Mouse (Mus musculus): ENCODE data around the gene C130060K24Rik. TPM values are rescaled to one million over a fixed set of nuclear protein-coding genes. Genes with fewer than 3 reads are reported as not detected.

The C130060K24Rik gene
- total RNA-seq (2021): not detected
- long read RNA-seq, experiment 1: 0 reads
- long read RNA-seq, experiment 2: 0 reads

DNA sequence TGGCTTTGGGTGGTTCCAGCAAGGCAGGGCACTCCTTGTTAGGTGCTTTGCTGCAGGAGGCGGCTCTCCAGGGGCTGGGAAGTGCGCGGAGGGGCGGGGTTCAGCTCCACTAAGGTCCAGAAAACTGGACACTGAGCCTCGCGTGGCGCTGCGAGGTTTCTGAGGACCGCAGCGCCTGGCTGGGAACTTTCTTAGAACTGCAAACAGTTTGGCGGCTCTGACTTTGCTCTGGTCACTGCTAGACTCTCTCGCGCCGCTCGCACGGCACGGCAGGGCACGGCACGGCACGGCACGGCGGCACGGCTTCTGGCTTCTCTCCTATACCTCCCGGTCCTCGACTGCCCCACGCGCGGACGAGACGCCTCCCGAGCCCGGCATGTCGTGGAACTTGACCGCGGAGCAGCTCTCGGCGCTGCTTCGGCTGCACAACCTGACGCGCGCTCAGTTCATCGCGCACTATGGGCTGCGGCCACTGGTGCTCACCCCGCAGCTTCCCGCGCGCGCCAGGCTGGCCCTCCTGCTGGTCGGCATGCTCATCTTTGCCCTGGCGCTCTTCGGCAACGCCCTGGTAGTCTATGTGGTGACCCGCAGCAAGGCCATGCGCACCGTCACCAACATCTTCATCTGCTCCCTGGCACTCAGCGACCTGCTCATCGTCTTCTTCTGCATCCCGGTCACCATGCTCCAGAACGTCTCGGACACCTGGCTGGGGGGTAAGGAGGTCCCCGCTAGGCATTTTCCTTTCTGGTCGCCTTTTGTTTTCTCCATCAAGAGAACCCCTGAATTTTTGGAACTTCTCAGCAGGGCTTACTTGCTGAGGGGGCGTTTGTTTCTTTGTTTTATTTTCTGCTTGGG lies at the start of gene C130060K24Rik:
TSS of gene C130060K24Rik (plus strand) at position 188 of the 855 bp plus-strand sequence.
- no peak for DNase-seq (ENCODE audit: low spot score)

DNA sequence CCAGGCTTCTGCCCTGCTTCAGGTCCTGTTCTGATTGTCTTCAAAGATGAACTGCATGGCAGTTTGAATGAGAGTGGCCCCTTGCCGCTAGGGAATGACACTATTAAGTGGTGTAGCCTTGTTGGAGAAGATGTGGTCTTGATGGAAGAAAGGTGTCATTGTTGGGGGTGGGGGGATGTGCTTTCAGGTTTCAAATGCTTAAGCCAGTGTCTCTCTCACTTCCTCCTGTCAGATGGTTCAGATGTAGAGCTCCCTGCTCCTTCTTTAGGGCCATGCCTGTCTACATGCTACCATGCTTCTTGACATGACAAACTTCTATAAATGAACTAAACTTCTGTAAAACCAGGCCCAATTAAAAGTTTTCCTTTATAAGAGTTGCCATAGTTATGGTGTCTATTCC lies 46.7 kb upstream of the C130060K24Rik start:
- no peak for DNase-seq (ENCODE audit: low spot score)

DNA sequence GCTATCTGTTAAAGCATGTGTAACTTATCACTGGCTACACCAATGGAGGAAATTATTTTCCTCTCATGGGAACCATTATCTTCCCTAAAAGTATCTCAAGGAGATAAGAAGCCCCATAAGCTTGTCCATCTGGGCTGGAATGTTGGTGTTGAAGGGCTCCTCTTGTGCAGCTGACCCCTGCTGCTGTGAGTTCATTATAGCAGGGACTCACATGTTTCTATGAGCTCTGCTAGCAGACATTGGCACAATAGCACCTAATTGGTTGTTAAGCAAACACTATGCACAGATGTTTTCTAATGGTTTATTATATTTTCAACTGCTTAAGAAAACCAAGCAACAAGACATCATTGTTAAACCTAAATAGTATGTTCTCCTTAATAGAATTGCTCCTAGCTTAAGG lies 41.5 kb upstream of the C130060K24Rik start:
- DNase-seq (ENCODE audit: low spot score): no peak

DNA sequence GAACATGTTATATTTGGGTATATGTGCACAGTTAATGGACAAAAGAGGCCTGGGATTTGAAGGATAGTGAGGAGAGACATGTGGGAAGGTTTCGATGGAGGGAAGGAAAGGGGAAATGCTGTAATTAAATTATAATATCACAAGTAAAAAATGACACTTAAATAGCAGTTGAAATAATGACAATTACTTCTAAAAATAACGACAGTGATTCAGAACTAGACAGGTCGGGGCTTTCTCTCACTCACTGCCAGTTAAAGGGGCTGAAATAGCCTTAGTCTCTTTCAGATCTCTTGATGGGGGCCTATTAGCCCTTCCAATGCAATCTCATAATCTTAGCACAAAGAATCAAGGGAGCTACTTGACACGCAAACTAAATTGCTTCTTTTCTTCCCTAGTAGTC lies 39.5 kb upstream of the C130060K24Rik start:
- no peak for DNase-seq (ENCODE audit: low spot score)

DNA sequence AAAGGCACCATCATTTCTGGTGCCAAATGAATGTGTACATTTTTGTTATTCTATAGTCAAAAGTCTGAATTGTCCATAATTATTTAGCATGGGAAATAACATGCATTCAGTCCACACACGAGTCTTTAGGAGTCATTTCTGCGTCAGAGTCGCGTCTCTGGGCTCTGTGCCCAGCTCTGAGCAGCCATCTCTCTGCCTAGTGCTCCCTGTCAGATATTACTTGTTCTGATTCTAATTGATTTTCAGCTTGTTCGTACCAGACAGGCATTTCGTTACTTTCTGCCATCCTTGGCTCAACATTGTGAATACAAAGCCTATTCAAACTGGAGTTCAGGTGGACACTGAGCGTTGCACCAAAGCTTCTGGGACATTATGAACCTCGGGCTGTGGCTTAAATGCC lies 33.2 kb upstream of the C130060K24Rik start:
- no peak for DNase-seq (ENCODE audit: low spot score)

DNA sequence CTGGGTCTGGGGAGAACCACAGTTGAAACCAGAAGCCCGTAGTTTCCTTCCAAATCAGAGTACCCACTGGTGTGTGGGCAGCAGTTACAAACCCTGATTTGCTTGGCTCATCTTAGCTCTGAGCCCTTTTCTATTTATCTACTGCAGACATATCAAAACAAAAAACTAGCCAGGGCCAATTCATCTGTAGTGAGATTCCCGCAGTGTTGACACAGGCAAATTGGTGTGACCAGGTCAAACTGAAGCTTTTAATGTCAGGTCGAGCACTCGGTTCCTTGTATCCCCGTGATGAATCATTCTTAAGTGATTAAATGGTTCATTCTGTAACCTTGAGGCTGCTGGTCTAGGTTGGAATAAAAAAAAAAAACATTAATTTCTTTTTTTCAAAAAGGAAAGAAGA lies 32.6 kb upstream of the C130060K24Rik start:
- no peak for DNase-seq (ENCODE audit: low spot score)

DNA sequence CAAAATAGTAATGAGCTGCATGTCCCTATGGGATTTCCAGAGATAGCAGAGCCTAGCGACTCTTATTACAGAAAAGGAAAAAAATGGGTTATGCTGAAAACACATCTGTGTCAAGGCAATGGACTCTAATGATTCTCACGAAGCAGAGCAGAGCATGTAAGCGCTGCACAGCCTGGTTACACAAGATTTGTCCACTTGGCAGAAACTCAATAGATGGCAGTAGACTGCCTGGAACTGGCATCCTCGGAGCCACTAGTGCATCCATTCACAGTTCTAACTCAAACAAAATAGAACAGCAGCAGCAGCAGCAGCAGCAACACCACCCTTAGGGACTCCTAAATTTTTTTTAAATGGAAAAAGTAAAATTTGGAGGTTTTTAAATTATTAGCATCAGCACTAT lies 29.3 kb upstream of the C130060K24Rik start:
- no peak for DNase-seq (ENCODE audit: low spot score)

DNA sequence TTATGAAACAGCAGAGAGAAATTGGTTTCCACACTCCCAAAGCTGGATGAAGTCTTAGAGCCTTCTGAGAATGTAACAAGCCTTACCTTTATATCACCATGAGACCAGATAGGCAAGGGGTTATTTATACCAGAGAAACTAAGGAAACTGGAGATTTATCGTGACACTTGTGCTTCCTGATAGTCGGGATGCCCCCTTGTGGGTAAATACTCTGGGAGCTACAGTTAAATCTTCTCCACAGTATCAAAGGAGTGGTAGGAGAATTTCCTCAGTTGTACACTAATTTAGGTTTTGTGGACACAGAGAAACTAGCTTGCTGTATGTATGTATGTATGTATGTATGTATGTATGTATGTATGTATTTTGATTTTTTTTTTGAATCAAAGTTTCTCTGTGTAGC lies 5.0 kb upstream of the C130060K24Rik start:
- DNase-seq (ENCODE audit: low spot score): no peak

DNA sequence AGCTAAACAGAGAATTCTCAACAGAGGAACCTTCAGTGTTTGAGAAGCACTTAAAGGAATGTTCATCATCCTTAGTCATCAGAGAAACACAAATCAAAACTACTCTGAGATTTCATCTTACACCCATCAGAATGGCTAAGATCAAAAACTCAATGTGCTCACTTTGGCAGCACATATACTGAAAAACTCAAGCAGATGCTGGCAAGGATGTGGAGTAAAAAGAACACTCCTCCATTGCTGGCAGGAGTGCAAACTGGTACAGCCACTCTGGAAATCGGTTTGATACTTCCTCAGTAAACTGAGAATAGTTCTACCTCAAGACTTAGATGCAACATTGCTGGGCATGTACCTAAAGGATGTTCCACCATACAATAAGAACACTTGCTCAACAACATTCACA lies 41.0 kb downstream of the C130060K24Rik start:
- DNase-seq (ENCODE audit: low spot score): no peak

DNA sequence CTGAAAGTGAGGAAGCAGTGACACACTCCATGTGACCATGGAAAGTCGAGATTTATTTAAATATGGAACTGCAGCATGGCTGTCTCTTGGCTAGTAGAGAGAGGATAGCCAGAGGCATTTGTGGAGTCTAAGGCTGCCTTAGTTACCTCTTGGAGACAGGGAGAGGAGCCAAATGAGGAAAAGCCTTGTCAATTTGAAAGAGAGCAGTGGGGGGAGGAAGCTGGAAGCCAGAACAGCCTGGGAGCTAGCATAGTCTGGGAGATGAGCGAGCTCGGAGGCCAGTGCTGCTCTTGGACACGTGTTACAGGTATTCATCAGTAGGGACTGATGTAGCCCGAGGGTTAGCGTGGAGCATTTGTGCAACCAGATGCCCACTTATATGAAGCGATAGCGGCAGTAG lies 46.2 kb downstream of the C130060K24Rik start:
- no peak for DNase-seq (ENCODE audit: low spot score)

DNA sequence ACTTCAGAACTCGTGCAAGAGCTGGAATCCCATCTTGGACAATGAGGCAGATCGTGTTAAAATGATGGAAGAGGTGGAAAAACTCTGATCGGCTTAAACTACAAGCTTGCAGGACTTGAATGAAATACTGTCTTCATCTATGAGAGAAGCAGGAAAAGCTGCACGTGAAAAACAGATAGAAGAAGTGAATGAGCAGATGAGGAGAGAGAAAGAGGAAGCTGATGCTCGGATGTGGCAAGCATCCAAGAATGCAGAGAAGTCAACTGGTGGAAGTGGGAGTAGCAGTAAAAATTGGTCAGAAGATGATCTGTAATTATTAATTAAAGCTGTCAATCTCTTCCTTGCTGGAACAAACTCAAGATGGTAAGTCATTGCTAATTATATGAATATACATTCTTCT lies 52.3 kb downstream of the C130060K24Rik start:
- no peak for DNase-seq (ENCODE audit: low spot score)

DNA sequence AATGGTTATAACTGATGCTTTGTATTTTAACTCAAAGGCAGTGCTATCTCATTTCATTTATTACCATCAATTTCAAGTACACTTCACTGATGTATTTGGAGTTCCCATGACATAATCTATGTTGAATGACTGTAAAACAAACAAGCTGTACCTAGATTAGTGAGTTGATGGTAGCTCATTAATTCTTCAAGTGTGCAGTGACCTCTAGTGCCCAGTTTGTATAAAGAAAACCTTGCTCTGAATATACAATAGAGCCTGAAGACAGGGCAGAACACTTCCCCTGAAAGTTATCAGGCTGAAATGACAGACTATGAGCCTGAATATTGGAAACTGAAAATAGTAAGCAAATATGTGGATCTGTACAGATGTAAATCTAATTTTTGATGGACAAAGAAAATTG lies 72.6 kb downstream of the C130060K24Rik start:
- no peak for DNase-seq (ENCODE audit: low spot score)

DNA sequence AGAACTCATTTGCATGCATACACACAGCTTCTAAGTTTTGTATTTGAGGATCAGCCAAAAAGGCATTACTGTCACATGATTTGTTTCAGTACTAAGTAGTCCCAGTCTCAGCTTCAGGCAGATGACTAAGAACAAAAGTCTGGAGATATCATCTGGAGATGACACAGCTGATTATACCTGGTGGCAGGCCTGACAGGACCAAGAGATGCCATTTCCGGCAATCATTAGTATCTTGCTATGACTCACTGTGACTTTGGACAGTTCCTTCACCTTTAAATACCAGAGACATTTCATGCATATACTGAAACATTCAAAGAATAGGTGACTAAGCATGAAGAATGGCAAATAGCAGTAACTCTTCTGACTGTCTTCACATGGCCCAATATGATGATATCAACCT lies 84.4 kb downstream of the C130060K24Rik start:
- no peak for DNase-seq (ENCODE audit: low spot score)

DNA sequence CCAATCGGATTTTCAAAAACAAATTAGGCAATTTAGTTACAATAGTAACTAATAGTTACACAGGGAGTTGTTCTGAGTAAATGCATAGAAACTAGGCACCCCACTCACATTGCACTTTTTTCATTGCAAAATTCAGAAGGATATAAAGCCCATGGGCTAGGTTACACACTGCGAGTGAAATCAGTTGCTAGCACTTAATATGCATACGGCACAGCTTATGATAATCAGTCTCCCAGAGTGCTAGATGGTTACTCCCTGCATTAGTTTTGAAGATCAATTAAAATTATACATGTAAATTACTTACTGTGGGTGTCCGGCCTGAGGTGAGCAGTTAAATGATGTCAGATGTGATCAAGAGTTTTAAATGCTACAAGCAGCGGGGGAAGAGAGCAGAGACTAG lies 89.4 kb downstream of the C130060K24Rik start:
- DNase-seq (ENCODE audit: low spot score): no peak

DNA sequence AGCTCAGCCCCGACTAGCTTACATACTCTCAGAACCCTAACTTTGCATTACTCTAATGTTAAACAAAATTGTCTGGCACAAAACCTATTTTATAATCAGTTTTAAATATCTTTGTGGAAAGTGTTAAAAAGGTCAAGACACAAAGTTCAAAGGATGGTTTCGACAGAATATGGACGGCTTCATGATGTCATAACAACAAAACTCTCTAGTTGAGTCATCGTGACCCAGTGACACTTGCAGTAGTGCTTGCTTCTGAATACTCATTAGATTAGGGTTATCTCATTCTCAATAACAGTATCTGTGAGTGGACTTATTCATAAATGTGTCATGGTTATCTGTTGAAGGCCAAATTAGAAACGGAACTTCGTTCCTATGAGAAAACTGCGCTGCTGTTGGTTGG lies 91.5 kb downstream of the C130060K24Rik start:
- no peak for DNase-seq (ENCODE audit: low spot score)

DNA sequence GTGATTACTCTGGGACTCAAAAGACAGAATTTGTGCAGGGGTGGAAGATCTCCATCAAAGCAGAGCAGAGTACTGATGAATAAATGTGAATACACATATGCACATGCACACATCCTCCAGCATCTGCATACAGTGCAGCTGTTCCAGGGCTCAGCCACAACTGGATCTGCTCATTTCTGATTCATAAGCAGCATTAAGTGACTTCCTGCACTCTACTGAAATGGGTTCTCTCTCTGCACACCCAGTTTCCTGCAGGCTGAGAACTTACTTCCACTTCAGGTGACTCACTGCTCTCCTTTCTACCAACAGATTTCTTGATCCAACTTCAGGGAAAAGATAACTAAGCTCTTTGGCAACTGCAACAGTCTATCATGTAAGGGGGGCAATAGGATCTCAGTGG lies 117.9 kb downstream of the C130060K24Rik start:
- no peak for DNase-seq (ENCODE audit: low spot score)

Other genes starting within 250 kb of the C130060K24Rik start
- gene Hpgds, start 236.2 kb upstream of the C130060K24Rik start, total RNA-seq (2021): under 1 TPM; 0.47 to 0.55 TPM
- not detected for gene Tnip3, start 144.2 kb downstream of the C130060K24Rik start, total RNA-seq (2021)

Measured in gastrocnemius, adult 18-20 months (tissue).